Mouse (Mus musculus) liver, postnatal 0 days (tissue): Measurements from ENCODE around the gene Rps11. TPM values are rescaled to one million over a fixed set of nuclear protein-coding genes. Genes with fewer than 3 reads are reported as not detected.
"Not testable (repeated sequence)": the region's sequence is repeated elsewhere in the genome, so short reads cannot be mapped to it uniquely, and the experiment has no call there.

Experiments used
- ATAC-seq: fragments of 200-750 bp; cut with Nextera tagmentation; 2 replicates; pipeline ENCODE4 v1.8.0; 2017; ENCODE audit warnings: mild to moderate bottlenecking, moderate library complexity
- DNase-seq: peaks from one replicate; pipeline ENCODE4 v3.0.0-alpha.2; 2016
- H3K27ac ChIP-seq: fragments of 300-500 bp; sonication (generic); 2 replicates; pipeline ENCODE4 v1.5.1; 2014; ENCODE audit warnings: antibody characterized with exemption, moderate library complexity, mild to moderate bottlenecking, low read depth
- H3K27me3 ChIP-seq: fragments of 300-500 bp; sonication (generic); 2 replicates; pipeline ENCODE4 v1.6.1; 2014; ENCODE audit warnings: low read length, control low read depth, mixed read lengths; ENCODE audit not compliant: insufficient read depth
- H3K36me3 ChIP-seq: fragments of 300-500 bp; sonication (generic); replicated peaks from 2 replicates; pipeline ENCODE4 v1.6.1; 2014; ENCODE audit warnings: mild to moderate bottlenecking, control low read depth, low read length, moderate library complexity, mixed read lengths; ENCODE audit not compliant: insufficient read depth
- H3K4me1 ChIP-seq: fragments of 300-500 bp; sonication (generic); 2 replicates; pipeline ENCODE4 v1.6.1; 2014; ENCODE audit warnings: antibody characterized with exemption, mild to moderate bottlenecking, control low read depth; ENCODE audit not compliant: insufficient read depth
- H3K4me2 ChIP-seq: fragments of 300-500 bp; sonication (generic); 2 replicates; pipeline ENCODE4 v1.6.1; 2014; ENCODE audit warnings: low read depth, mild to moderate bottlenecking, low read length, moderate library complexity, mixed read lengths
- H3K4me3 ChIP-seq: fragments of 300-500 bp; sonication (generic); 2 replicates; pipeline ENCODE4 v1.5.1; 2014; ENCODE audit warnings: low read depth, low read length
- H3K9ac ChIP-seq: fragments of 300-500 bp; sonication (generic); replicated peaks from 2 replicates; pipeline ENCODE4 v1.6.1; 2014; ENCODE audit warnings: mild to moderate bottlenecking, moderate library complexity
- H3K9me3 ChIP-seq: fragments of 300-500 bp; sonication (generic); 2 replicates; pipeline ENCODE4 v1.6.1; 2016; ENCODE audit warnings: mild to moderate bottlenecking, control low read depth, low read length, mixed read lengths
- CTCF ChIP-seq: sonication (generic); IDR thresholded peaks from 2 replicates; pipeline ENCODE4 v1.5.1; 2016; ENCODE audit warnings: antibody characterized with exemption, low read depth
- EP300 ChIP-seq: IDR thresholded peaks from 2 replicates; pipeline ENCODE4 v1.6.1; 2016; ENCODE audit warnings: antibody characterized with exemption, low read depth, mild to moderate bottlenecking
- WGBS: fragments of 180-500 bp; shearing (Covaris S2); extraction: QIAGEN DNeasy Blood & Tissue Kit; methylation state at CpG from one replicate; pipeline ENCODE4 v1.1.7; 2014; ENCODE audit not compliant: insufficient replicate concordance; 5-methylcytosine and 5-hydroxymethylcytosine counted together
- polyA plus RNA-seq: library from polyadenylated mRNA; unstranded; fragments of >200 nt; fragmentation: Nextera tagmentation; extraction: Ambion mirVana; gene quantifications from 2 replicates; pipeline ENCODE4 v1.2.1, GENCODE M21; 2015

Rps11 gene
- polyA plus RNA-seq, 1 experiment from 2014 or later, result 696 TPM

- Histone ChIP-seq H3K4me1 (peaks cover 16% of the 10 kb centered on the region), H3K4me2 (no peak overlapping the region), H3K9me3 (no peaks in the 10 kb centered on the region), H3K27me3 (no peaks in the 10 kb centered on the region), H3K4me3 (no peak overlapping the region), H3K36me3 (peaks cover 2% of the 10 kb centered on the region), H3K27ac (no peak overlapping the region), H3K9ac (no peak overlapping the region)
- no peak for ATAC-seq
- DNase-seq, result no peak
- TF ChIP-seq CTCF (no peak), EP300 (no peak)
- 81% methylated on average over 9 of the region's 9 CpGs for WGBS
These were observed 31.4 kb upstream of the Rps11 start for GRCm38 (mm10) chr7:45155590-45155989.

- peaks cover 2% of the 10 kb centered on the region for H3K36me3 ChIP-seq
- H3K9me3 ChIP-seq, result no peaks in the 10 kb centered on the region
- H3K4me3 ChIP-seq, result peak overlapping the region; percentile 71
- H3K4me1 ChIP-seq, result peaks cover 16% of the 10 kb centered on the region
- no peaks in the 10 kb centered on the region for H3K27me3 ChIP-seq
- DNase-seq, result peak; percentile 70
- H3K4me2 ChIP-seq, result peak overlapping the region; percentile 97
- TF ChIP-seq EP300, result no peak
- peak; percentile 69 for TF ChIP-seq CTCF
- peak overlapping the region; percentile 95 for H3K27ac ChIP-seq
- peak; percentile 51 for ATAC-seq
- no peak overlapping the region for H3K9ac ChIP-seq
- WGBS, result 75% methylated on average over 12 of the region's 12 CpGs
These were observed 30.8 kb upstream of the Rps11 start for GRCm38 (mm10) chr7:45154993-45155514.

GRCm38 (mm10) chr7:45154096-45154992, 30.1 kb upstream of the Rps11 start, which contains the start of the genes Pih1d1 and Aldh16a1:
Pih1d1 (plus strand) TSS chr7:45154303.
Aldh16a1 (minus strand) TSS chr7:45154584.
- WGBS, result 2% methylated on average over 69 of the region's 69 CpGs
- Histone ChIP-seq H3K4me1 (peaks cover 16% of the 10 kb centered on the region), H3K36me3 (peaks cover 2% of the 10 kb centered on the region), H3K9ac (peak within 1 kb of the TSS; percentile 88), H3K4me2 (peak within 1 kb of the TSS; percentile 97), H3K27me3 (no peaks in the 10 kb centered on the region), H3K4me3 (peak within 1 kb of the TSS; percentile 71), H3K9me3 (no peaks in the 10 kb centered on the region), H3K27ac (peak within 1 kb of the TSS; percentile 95)
- DNase-seq, result peak; percentile 98
- TF ChIP-seq CTCF (peak; percentile 76), EP300 (peak; percentile 42; the same call in 1 of the 2 replicates)
- peak; percentile 96 for ATAC-seq

GRCm38 (mm10) chr7:45153586-45153985, 29.3 kb upstream of the Rps11 start:
- H3K4me1 ChIP-seq, result peaks cover 18% of the 10 kb centered on the region
- no peaks in the 10 kb centered on the region for H3K27me3 ChIP-seq
- WGBS, result 4% methylated on average over 5 of the region's 5 CpGs
- ATAC-seq (no peak), DNase-seq (no peak)
- H3K36me3 ChIP-seq, result peaks cover 2% of the 10 kb centered on the region
- no peaks in the 10 kb centered on the region for H3K9me3 ChIP-seq
- peak overlapping the region; percentile 88 for H3K9ac ChIP-seq
- H3K4me3 ChIP-seq, result peak overlapping the region; percentile 71
- no peak for TF ChIP-seq EP300
- TF ChIP-seq CTCF, result no peak
- H3K4me2 ChIP-seq, result peak overlapping the region; percentile 97
- H3K27ac ChIP-seq, result peak overlapping the region; percentile 95

DNA sequence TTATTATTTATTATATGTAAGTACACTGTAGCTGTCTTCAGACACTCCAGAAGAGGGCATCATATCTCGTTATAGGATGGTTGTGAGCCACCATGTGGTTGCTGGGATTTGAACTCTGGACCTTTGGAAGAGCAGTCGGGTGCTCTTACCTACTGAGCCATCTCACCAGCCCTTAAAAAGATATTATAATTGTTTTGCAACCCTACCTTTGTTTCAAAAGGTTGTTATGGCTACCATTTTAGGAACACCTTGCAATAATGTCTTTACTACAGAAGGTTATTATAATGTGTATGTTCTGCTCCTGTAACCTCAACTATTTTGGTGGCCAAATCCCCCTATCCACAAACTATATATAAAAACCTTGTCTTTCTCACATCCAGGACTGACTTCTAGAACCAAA, 28.8 kb upstream of the Rps11 start:
- not testable (repeated sequence) for ATAC-seq, H3K27ac ChIP-seq, H3K36me3 ChIP-seq, H3K4me3 ChIP-seq, H3K9ac ChIP-seq, DNase-seq, H3K9me3 ChIP-seq, H3K27me3 ChIP-seq
- WGBS, result 75% methylated on average over 2 of the region's 2 CpGs
- Histone ChIP-seq H3K4me1 (peaks cover 21% of the 10 kb centered on the region), H3K4me2 (peak overlapping the region; percentile 97)

DNA sequence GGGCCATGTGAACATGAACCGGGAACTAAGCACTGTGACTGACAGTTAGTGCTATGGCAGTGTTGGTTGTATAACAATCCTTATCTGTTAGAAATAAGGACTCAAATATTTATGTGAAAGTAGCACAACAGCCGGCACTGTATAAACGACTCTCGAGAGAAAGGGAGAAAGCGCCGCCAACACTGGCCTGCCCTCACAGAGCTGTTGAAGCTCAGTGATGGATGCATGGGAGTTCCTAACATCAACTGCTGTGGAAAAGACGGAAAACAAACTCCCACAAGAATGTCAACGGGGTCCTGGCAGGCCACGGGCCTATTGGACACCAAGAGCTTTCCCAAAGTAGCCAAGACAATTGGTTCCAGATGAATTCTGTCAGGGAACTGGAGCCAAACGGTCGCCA, 27.1 kb upstream of the Rps11 start:
- no peak overlapping the region for H3K9ac ChIP-seq
- peaks cover 26% of the 10 kb centered on the region for H3K4me1 ChIP-seq
- no peak overlapping the region for H3K4me3 ChIP-seq
- peak overlapping the region; percentile 22; the same call in 1 of the 2 replicates for H3K27ac ChIP-seq
- H3K27me3 ChIP-seq, result no peaks in the 10 kb centered on the region
- 67% methylated on average over 11 of the region's 11 CpGs for WGBS
- no peak for TF ChIP-seq CTCF
- no peak for TF ChIP-seq EP300
- H3K36me3 ChIP-seq, result peaks cover 4% of the 10 kb centered on the region
- H3K4me2 ChIP-seq, result no peak overlapping the region
- ATAC-seq (no peak), DNase-seq (no peak)
- no peaks in the 10 kb centered on the region for H3K9me3 ChIP-seq
